Mouse (Mus musculus): ENCODE results near the gene Slc24a3. TPM values are rescaled to one million over a fixed set of nuclear protein-coding genes. Genes with fewer than 3 reads are reported as not detected.

Gene Slc24a3
- total RNA-seq, 4 experiments from 2014 or later, result 151 to 176 (median 168) TPM

DNA sequence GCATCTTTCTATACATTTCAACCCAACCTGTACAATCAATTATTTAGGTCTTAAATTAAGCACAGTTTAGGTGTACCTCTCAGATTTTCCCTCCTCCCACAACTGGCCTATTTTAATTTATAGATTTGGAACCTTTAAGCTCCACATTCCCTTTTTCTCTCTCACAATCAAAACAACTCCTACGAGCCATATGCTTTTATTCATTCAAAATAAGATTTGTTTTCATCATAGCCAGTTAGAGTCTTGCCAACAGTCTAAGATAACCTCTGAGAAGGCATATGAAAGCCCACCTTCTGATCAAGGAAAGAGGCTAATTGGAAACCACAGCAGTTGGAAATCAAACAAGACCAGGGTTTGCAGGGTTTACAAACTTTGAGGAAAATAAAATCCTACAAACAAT, 177.0 kb downstream of the Slc24a3 start:
- DNase-seq (ENCODE audit: low spot score in 2 of 2), result no peak

DNA sequence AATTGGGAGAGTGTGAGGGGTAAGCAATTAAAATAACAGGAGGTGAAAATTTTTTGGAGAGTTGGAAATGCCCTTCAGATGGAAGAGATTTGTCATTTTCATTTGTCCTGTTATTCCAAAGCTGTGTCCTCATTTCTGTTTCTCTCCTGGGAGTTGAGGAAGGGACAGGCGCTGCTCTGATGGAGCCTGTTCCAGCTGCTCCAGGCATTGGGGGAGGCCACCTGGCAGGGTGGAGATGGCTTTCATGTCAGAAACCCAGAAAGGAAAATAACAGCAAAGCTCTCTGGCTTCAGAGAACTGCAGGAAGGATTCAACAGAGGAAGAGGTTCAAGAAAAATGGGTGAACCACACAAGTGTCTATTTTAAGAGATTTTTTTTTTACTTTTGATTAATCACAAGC, 186.2 kb downstream of the Slc24a3 start:
- DNase-seq (ENCODE audit: low spot score in 2 of 2), result peak in 1 of 2 experiments; percentile 2

DNA sequence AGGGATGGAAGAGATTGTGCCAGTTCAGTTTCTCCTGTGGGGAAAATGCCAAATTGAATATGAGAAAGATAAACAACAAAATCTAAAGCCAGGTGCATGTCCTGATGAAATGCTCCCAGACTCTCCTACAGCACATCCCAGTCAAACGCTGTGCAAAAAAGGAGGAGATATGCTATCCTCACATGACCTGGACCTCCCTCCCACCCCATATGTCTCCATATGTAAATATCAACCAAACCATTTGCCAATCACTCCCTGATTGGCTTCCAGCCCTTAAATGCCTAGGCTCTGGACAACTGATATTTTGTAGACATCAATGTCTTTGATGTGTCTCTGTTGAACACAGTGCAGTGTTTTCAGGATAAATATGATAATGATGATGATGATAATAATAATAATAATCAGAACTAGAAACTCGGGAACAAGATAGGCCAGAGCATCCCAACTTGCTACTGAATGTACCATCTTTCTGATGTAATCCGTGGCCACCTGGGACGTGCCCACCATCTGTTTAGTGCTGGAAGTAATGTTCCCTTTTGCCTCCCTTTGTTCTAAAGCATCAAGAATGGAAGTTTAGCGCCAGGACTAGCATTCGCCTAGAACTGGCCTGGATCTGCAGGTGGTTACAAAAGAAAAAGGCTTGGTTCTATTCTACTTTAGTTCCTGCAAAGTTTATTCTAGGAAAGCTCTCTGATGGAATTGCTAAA, 190.8 kb downstream of the Slc24a3 start:
- DNase-seq (ENCODE audit: low spot score in 2 of 2), result peak in 1 of 2 experiments; percentile 7

DNA sequence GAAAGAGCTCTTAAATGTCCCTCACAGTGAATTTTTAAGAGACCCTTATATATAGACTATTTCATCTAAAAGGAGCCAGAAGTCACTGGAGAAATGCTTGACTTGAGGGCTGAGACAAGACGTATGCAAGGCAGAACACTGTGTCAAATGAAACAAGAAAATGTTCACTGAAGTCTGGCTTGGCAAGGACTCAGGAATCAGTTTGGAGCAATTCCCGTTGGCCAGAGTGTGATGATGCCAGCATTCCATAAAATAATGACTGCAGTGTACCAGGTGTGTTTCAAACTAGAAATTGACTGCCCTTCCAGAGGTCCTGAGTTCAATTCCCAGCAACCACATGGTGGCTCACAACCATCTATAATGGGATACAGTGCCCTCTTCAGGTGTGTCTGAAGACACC, 196.1 kb downstream of the Slc24a3 start:
- DNase-seq (ENCODE audit: low spot score in 2 of 2), result no peak

DNA sequence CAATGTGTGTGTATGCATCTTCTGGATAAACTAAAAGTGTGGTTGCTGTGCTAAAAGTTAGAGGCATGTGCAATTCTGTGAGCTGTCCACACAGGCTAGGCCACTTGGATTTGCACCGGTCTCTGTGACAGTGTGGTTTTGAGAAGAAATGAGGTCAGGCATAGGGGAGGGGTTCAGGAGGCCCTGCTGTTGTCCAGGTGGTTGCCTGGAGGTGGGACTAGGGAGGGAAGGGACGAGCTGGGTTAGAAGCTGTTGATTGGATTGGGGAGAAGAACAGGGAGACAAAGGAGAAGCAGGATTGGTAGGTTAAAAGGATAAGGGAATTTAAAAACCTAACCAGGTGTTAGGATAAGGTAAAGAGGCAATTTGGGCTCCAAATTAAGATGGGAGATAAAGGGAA, 201.1 kb downstream of the Slc24a3 start:
- DNase-seq (ENCODE audit: low spot score in 2 of 2), result no peak

DNA sequence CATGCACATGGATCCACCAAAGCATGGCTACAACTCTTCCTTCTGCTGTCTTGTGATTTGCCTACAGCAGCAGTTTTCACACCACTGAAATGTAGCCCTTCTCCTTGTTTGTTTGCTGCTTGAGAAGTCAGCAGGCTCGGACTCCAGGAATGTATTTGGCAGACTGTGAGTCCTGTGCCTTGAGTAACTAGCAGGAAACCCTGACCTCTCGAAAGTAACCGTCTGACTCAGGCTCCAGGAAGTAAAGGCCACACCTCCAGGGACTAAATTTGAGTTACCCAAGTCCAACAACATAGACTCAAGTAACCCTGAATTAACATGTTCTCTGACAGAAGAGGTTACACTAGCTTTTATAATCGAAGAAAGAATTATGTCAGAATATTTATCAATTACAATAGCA, 203.2 kb downstream of the Slc24a3 start:
- DNase-seq (ENCODE audit: low spot score in 2 of 2), result no peak

DNA sequence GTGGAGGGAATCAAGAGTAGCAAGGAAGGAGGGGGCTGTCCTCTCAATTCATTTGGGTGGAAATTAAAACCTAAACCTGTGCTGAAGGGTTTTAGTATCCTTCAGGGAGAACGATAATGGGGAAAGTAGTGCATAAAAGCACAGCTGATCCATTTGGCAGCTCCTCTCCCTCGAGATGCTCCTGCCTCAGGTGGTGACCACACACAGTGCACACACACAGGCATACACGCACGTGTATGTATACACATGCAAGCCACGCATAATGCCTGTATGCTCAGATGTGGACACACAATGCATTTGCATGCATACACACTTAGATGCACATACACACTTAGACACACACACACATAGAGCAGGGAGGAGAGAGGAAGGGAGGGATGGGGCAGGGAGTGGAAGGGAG, 206.2 kb downstream of the Slc24a3 start:
- DNase-seq (ENCODE audit: low spot score in 2 of 2), result no peak

DNA sequence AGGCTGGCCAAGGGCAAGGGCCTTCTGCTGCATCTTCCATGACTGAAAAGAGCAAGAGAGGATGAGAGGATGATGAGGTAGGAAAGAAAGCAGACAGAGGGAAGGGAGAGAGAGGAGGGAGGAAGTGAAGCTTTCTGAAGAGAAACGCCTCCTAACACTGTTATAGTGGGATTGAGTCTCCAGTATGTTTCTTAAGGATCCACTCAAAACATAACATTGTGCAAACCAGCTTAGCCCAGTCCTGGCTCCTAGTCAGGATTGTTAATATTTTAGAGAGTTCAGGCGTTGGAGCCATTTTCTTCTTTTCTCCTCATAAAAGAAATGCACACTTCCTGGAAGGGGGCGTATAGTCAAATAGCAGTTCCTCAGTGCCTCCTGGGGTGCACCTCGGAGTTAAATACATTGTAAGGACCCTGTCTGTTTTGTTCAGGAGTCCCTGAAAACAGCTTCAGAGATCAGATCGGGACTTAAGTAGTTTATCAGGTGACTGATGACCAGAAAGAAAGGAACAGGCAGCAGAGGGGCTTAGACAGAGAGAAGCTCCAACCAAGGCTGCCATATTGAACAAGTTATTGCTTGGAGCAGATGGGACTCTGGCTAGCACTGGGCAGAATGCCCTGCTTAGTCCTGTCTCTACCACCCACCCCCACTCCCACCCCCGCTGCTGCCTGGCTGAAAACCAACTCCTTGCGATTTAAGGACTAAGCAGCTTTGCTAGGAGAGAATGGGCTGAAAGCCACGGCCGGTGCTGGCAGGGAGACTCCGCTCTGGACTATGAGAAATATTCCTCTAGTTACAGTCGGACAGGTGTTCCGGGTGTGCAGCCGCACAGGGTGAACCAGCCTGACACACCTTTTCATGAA, 215.6 kb downstream of the Slc24a3 start:
- DNase-seq (ENCODE audit: low spot score in 2 of 2), result peak; percentile 33 to 65

DNA sequence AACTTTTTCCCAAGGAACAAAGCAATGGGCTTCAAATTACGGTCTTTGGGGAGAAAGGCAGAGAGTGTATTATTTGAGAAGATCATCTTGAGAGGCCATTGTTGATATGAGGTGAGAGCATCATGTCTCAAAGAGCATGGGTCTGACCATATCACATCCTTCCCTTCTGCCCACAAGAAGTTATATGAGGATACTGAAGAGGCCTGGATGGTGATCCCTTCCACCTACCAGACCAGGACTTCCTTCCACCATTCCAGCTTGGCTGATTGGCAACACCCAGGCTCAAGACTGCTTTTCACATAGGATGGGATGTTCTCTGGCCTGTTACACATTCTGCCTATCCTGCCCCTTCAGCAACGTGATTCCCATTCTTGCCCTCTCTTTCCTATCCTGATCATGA, 216.7 kb downstream of the Slc24a3 start:
- DNase-seq (ENCODE audit: low spot score in 2 of 2), result no peak

DNA sequence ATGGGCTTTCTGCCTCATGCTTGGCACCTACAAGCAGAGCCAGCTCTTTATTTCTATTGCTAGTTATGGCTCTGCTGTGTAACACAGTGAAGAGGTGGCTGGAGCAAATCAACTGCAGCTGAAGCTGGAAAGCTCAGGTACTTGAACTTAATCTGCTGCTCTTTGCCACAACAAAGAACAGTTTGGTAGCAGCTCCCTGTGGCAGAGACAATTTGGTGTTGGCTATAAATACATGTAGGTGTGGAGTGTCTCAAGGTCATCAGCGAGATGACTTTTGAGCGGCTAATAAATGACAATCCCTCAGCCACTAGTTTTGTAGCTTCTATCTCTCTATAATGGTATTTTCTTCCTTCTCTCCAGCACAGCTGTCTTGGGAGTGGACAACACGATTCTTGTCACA, 217.7 kb downstream of the Slc24a3 start:
- no peak for DNase-seq (ENCODE audit: low spot score in 2 of 2)

DNA sequence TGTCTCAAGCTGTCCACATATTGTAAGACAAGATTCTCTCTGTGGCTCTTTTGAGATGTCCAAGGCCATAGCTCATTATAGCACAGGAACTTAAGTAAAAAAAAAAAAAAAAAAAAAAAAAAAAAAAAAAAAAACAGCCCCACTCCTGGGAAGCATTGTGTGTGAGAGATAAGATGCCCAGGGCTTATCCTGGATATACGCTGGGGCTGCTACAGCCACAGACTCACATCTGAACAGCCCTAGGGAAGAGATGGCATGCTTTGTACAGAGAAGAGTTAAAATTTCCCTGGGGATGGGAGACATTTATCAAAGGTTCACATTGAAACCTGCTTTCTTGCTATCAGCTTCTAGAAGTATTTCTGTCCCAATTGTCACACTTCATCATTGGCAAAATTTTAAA, 218.2 kb downstream of the Slc24a3 start:
- DNase-seq (ENCODE audit: low spot score in 2 of 2), result no peak

DNA sequence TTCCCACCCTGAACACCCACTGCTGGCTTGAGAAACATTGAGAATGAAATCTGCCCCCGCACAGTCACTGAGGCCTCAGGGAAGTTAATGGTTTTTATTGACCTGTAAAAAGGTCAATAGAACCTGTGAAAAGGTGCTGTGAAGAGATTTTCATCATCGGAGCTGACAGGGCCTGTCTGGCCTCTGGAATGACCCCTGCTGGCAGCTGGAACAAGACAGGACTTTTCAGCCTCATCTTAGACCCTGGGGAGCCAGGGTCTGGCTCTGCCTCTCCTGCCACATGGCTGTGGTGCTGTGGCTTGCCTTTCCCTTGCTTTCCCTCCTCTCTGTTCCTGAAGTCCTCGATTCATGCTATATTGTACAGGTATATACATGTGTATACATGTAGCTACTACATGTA, 228.2 kb downstream of the Slc24a3 start:
- no peak for DNase-seq (ENCODE audit: low spot score in 2 of 2)

DNA sequence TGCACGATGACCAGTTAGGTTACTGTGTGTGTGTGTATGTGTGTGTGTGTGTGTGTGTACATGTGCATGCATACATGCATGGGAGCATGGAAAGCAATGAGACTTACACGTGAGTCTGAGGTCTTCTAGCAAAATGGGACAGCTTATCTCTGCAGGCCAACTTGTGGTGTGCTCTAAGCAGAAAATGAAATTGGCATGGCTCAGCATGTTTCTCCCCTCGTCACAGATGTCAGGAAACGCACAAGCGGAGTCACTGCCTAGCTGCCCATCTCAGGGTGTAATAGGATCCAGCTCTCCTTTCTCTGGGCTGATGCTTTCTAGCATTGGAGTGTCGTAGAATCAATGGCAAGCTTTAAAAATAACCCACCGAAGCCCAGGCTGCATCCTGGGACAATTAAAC, 229.0 kb downstream of the Slc24a3 start:
- no peak for DNase-seq (ENCODE audit: low spot score in 2 of 2)

DNA sequence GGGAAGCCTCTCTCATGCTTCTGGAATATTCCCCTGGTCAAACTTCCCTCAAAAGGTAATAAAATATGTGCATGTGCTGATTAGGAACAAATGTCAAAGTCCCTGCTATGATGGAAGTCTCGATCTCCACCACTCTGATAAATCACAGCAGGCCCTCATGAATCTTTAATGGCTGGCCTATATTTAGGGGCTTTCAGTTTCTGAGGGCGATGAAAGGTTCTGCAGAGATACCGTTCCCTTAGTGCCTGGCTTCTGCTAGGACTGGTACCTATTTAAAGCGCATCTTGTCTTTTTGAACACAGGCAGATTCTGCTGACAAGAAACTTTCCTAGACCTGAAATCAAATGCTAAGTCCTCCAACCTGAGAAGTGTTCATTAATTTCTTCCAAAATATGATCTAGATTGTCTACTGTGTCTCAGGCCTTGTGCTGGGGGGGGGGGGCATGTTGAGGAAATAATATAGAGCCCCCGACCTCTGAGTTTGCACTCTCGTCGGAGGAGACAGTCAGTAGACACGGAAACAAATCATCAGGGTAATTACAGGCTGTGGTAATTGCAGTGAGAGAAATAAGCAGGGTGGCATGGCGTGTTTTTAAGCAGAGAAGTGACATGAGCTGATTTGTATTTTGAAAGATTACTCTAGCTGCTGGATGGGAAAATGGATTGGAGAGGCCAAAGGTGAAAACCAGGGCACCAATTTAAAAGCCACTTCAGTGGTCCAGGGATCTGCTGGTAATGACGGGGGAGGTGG, 230.1 kb downstream of the Slc24a3 start:
- no peak for DNase-seq (ENCODE audit: low spot score in 2 of 2)

DNA sequence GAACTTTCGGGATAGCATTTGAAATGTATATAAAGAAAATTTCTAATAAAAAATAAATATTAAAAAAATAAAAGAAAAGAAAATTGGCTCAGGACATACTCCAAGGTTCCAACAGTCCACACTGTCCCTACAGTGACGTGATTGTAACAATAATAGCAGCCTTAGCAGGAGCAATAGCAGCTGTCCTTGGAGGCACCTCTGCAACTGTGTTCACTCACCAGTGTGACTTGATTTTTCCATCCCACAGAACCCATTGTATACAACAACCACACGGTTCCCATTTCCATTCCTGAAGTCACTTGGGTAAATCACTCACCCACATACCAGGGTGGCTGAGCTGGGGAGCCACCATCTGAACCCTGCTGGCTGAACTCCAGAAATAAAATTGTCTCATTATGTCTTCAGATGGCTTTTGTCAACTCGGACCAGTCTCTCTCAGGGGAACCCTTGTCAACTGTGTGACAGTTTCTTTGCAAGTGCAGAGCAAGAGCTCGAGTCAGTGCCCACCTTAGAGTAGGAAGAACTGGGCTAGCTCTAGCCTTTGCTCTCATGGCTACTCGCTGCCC, 233.8 kb downstream of the Slc24a3 start:
- DNase-seq (ENCODE audit: low spot score in 2 of 2), result no peak

DNA sequence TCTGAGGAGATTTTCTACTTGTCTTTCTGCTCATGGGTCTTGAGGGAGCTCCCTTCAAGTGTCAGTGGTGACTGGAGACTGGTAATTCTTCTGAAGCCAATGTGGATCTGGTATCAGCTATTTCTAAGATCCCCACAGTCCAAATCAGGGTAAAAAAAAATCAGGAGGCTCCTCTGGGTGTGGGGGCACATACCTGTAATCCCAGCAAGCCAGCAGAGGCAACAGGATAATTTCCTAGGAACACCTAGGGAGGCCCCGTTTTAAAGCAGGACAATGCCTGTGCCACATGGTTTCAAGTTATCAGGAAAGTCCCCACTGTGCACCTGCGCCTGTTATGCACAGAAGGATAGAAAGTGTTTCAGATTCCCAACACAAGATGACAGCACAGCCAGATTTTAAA, 234.4 kb downstream of the Slc24a3 start:
- no peak for DNase-seq (ENCODE audit: low spot score in 2 of 2)

DNA sequence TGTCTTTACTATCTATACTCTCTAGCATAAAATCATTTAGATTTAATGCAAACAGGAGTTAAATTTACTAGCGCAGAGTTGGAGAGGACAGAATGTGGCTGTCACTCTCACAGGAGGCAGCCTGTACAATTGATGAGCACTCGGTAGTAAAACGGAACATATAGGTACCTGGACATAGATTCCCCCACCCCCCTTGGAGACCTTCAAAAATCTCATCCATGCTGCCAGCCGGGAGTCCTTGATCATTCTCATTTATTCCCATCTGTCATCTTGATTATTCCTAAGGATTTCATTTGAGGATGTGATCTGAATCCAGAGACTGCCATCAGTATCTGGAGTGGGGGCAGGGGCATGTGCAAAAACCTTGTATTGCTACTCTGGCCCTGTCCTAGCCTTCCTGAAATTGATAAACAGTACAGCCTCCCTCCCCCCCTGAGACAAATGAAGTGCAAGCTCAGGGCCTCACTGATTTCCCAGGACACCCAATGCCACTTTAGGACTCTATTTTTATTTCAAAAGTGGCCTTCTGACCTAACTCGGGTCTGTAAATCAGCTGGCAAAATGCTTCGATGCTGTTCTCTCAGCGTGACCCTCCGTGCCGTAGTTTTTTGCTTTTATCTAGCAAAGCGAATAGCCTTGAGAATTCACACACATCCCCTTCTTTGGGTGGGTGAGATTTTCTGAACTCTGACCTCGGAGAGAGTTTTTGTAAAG, 237.4 kb downstream of the Slc24a3 start:
- DNase-seq (ENCODE audit: low spot score in 2 of 2), result no peak

DNA sequence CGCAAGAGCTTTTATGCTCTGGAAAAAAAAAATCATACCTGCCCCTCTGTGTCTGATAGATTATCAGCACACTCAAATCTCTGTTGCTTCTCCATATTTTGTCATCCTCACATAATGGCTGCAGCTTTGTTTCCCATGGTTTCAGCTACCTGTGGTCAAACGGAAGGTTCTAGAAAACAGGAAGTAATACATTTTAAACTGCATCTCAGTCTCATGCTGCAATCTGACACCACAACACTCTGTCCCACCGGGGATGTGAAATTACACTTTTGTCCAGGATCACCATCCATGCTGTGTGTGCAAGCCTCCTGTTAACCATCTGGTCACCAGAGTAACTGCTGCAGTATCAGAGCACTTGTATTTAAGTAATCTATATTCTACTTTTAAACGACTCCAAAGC, 238.2 kb downstream of the Slc24a3 start:
- DNase-seq (ENCODE audit: low spot score in 2 of 2), result no peak

DNA sequence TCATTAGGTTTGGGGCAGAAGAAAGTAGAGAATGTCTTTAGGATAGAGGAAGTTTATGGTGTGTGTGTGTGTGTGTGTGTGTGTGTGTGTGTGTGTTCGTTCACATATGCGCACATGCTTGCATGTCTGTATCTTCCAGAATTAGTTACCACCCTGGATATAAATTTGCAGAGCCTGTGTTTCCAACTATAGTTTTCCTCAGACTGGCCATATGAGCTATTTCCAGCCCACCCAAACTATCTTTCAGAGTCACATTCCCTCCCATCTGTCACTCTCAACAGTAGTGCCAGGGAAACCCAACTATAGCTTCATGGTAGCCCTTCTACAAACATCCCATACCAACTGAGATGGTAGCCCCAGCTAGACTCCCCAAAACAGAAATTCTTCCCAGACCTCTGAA, 250.2 kb downstream of the Slc24a3 start:
- DNase-seq (ENCODE audit: low spot score in 2 of 2), result no peak

DNA sequence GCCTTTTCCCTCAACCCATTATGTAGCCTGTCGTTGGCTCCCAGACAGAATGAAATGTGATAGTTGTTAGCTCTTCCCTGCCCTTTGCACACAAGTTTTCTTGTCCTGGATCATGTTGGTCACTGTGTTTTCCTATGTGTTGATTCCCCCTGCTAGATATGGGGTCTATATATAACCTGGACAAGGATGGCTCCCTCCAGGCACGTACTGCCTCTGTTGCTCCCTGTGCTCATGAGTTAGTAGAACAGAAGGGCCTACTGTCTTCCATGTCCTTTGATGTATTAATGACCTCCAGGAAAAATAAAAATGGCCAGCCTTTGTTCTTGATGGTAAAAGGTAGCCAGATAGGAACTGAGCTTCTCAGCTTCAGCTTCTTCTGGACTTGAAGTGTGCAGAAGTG, 251.5 kb downstream of the Slc24a3 start:
- DNase-seq (ENCODE audit: low spot score in 2 of 2), result no peak
